Mouse (Mus musculus) liver, embryonic 13.5 days (tissue): ENCODE data around the gene Nme9. TPM values are rescaled to one million over a fixed set of nuclear protein-coding genes. Genes with fewer than 3 reads are reported as not detected.
A peak's percentile ranks its signal among the peaks of the same experiment; 100 is the strongest.

Experiments
- ATAC-seq: fragments of 200-750 bp; cut with Nextera tagmentation; 2 replicates; pipeline ENCODE4 v1.8.0; 2017; ENCODE audit warnings: low read depth, mild to moderate bottlenecking, moderate number of reproducible peaks, moderate library complexity
- DNase-seq: peaks from one replicate; pipeline ENCODE4 v3.0.0; 2022
- H3K27ac ChIP-seq: fragments of 300-500 bp; sonication (generic); 2 replicates; pipeline ENCODE4 v1.5.1; 2015; ENCODE audit warnings: moderate library complexity, mild to moderate bottlenecking, inconsistent platforms
- H3K27me3 ChIP-seq: fragments of 300-500 bp; sonication (generic); 2 replicates; pipeline ENCODE4 v1.6.1; 2015; ENCODE audit warnings: mild to moderate bottlenecking, inconsistent platforms
- H3K36me3 ChIP-seq: fragments of 300-500 bp; sonication (generic); 2 replicates; pipeline ENCODE4 v1.6.1; 2015; ENCODE audit warnings: mild to moderate bottlenecking, inconsistent platforms
- H3K4me1 ChIP-seq: fragments of 300-500 bp; sonication (generic); replicated peaks from 2 replicates; pipeline ENCODE4 v1.6.1; 2015; ENCODE audit warnings: inconsistent platforms
- H3K4me2 ChIP-seq: fragments of 300-500 bp; sonication (generic); 2 replicates; pipeline ENCODE4 v1.6.1; 2015; ENCODE audit warnings: inconsistent platforms, mild to moderate bottlenecking, moderate library complexity
- H3K4me3 ChIP-seq: fragments of 300-500 bp; sonication (generic); replicated peaks from 2 replicates; pipeline ENCODE4 v1.5.1; 2015; ENCODE audit warnings: mild to moderate bottlenecking, inconsistent platforms
- H3K9ac ChIP-seq: fragments of 300-500 bp; sonication (generic); 2 replicates; pipeline ENCODE4 v1.6.1; 2015; ENCODE audit warnings: mild to moderate bottlenecking, inconsistent platforms
- H3K9me3 ChIP-seq: fragments of 300-500 bp; sonication (generic); replicated peaks from 2 replicates; pipeline ENCODE4 v1.6.1; 2016; ENCODE audit warnings: inconsistent platforms
- WGBS: fragments of 180-500 bp; shearing (Covaris S2); methylation state at CpG from one replicate; pipeline ENCODE4 v1.1.7; 2015; ENCODE audit not compliant: insufficient replicate concordance; 5-methylcytosine and 5-hydroxymethylcytosine counted together
- polyA plus RNA-seq: library from polyadenylated mRNA; unstranded; fragments of >200 nt; fragmentation: Nextera tagmentation; extraction: Ambion mirVana; gene quantifications from 2 replicates; pipeline ENCODE4 v1.2.1, GENCODE M21; 2015

The Nme9 gene
- polyA plus RNA-seq, 1 experiment from 2014 or later, result not detected

DNA sequence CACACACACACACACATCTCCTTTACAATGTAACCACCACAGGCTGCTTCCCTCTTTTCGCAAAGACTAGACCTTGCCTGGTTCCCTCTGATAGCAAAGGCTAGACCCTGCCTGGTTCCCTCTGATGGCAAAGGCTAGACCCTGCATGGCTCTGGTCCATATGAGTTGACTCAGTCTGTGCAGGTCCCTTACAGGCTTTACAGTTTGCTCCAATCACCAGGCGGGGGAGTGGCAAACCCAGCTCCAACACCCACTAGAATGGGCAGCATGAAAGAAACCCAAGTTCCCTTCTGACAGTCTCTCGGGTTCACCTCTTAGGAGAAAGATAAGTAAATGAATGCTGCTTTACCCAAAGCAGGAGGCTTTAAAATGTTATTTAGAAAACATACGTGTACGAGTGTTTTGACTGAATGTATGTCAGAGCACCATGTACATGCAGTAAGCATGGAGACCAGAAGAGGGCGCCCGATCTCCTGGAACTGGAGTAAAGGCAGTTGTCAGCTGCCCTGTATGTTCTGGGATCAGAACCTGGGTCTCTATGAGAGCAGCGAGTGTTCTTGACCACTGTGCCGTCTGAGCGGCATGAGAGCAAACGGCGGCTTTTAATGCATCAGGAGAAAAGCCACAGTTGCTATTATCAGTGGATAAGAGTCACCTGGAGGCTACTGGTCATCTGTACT, 7.4 kb downstream of the Nme9 start:
- Histone ChIP-seq H3K27me3 (peaks cover 4% of the 10 kb centered on the region; the same call in 1 of the 2 replicates), H3K9me3 (no peaks in the 10 kb centered on the region), H3K4me2 (no peak overlapping the region), H3K4me3 (no peak overlapping the region), H3K36me3 (no peaks in the 10 kb centered on the region), H3K9ac (no peak overlapping the region), H3K27ac (no peak overlapping the region), H3K4me1 (no peaks in the 10 kb centered on the region)
- 23% methylated on average over 12 of the region's 12 CpGs for WGBS
- DNase-seq (peak; percentile 40), ATAC-seq (no peak)

DNA sequence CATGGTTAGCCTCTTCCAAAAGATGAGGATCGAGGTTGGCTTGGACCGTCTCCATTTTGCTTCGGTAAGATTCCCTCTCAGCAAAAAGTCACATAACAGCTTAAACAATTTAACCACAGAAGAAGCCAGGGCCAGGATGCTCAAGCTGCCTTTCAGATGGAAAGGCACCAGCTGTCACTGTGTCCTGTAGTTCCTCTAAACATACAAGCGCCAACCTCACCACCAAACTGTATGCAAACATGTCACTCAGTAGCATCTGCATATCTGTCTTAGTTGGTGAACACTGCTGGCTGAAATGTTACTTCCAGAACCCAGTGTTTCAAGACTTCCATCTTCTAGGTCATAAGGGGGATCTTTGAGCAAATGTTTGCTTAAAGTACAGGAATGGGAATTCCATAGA, 8.5 kb downstream of the Nme9 start:
- ATAC-seq (no peak), DNase-seq (no peak)
- Histone ChIP-seq H3K27me3 (peaks cover 4% of the 10 kb centered on the region; the same call in 1 of the 2 replicates), H3K9me3 (no peaks in the 10 kb centered on the region), H3K9ac (no peak overlapping the region), H3K4me1 (no peaks in the 10 kb centered on the region), H3K27ac (no peak overlapping the region), H3K36me3 (no peaks in the 10 kb centered on the region), H3K4me3 (no peak overlapping the region), H3K4me2 (no peak overlapping the region)
- 80% methylated on average over 4 of the region's 4 CpGs for WGBS

DNA sequence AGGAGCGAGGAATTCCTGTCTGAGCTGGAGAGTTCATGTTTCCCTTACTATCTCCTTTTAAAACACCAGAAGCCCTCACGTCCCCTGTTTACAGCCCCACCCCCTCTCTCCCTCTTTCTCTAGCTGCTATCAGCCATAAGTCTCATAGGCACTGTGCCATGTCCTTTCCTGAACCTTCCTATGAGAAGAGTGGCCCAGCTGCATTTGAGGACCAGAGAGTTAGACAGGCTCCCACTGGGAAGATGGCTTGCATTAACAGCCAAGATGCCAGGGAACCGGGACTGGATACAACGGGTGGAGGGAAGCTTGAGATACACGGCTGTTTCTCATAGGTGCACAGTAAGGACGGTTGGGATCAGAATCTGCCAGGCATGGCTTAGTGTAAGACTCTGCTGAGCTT, 13.6 kb downstream of the Nme9 start:
- no peak for ATAC-seq
- H3K4me1 ChIP-seq, result peaks cover 4% of the 10 kb centered on the region
- DNase-seq, result no peak
- no peak overlapping the region for H3K4me2 ChIP-seq
- H3K9ac ChIP-seq, result no peak overlapping the region
- H3K4me3 ChIP-seq, result no peak overlapping the region
- WGBS, result 62% methylated on average over 6 of the region's 6 CpGs
- H3K27me3 ChIP-seq, result no peaks in the 10 kb centered on the region
- H3K27ac ChIP-seq, result no peak overlapping the region
- H3K9me3 ChIP-seq, result no peaks in the 10 kb centered on the region
- no peaks in the 10 kb centered on the region for H3K36me3 ChIP-seq

DNA sequence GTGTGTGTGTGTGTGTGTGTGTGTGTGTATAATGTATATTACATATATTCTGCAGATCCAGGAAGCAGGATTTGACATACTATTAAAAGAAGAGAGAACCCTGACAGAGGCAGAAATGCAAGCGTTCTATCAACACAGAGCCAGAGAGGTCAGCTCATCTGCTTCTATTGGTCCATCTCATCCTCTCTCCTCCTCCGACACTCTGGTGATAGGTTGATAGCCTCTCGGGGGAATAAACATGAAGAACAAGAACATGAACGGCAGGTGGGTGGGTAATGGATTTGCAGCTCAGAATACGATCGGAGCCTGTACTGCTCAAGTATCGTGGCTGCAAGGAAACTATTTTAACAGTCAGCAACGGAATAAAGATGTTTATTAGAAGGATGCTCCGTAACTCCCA, 17.3 kb downstream of the Nme9 start:
- Histone ChIP-seq H3K27me3 (no peaks in the 10 kb centered on the region), H3K4me1 (peaks cover 22% of the 10 kb centered on the region), H3K36me3 (no peaks in the 10 kb centered on the region), H3K9ac (no peak overlapping the region), H3K9me3 (no peaks in the 10 kb centered on the region), H3K27ac (no peak overlapping the region), H3K4me3 (no peak overlapping the region), H3K4me2 (no peak overlapping the region)
- DNase-seq, result no peak
- 74% methylated on average over 9 of the region's 9 CpGs for WGBS
- ATAC-seq, result no peak

DNA sequence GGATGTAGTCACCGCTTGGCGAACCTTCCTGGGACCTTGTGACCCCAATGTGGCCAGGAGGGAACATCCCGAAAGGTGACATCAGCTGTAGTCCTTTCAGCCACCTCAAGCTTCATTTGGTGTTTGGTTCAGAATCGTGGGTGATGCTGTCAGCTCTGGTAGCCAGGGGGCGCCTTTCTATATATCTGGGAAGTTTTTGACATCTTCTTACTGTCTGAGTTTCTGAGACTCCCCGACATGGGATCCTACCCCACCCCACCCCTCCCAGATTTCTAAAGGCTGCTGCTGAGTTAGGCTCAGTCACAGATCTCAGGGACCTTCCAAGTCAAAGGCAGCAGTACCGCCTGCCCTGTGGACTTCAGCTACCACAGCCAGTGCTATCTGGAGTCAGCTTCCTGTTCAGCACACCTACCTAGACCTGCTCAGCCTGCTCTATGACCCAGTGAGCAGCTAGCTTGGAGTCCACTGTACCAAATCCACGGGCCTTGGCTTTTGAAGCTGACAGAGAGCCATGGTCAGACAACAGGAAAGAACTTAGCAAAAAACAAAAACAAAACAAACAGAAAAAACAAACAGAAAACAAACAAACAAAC, 18.5 kb downstream of the Nme9 start:
- Histone ChIP-seq H3K27ac (no peak overlapping the region), H3K4me2 (peak overlapping the region; percentile 59), H3K9me3 (no peaks in the 10 kb centered on the region), H3K36me3 (no peaks in the 10 kb centered on the region), H3K4me1 (peaks cover 22% of the 10 kb centered on the region), H3K27me3 (no peaks in the 10 kb centered on the region), H3K4me3 (peak overlapping the region; percentile 28; the same call in 1 of the 2 replicates), H3K9ac (0 out of 2 replicates have a peak overlapping the region, but pooled peaks have one; percentile 0)
- WGBS, result 35% methylated on average over 8 of the region's 8 CpGs
- ATAC-seq (0 out of 2 replicates have a peak, but pooled peaks have one; percentile 39), DNase-seq (no peak)

DNA sequence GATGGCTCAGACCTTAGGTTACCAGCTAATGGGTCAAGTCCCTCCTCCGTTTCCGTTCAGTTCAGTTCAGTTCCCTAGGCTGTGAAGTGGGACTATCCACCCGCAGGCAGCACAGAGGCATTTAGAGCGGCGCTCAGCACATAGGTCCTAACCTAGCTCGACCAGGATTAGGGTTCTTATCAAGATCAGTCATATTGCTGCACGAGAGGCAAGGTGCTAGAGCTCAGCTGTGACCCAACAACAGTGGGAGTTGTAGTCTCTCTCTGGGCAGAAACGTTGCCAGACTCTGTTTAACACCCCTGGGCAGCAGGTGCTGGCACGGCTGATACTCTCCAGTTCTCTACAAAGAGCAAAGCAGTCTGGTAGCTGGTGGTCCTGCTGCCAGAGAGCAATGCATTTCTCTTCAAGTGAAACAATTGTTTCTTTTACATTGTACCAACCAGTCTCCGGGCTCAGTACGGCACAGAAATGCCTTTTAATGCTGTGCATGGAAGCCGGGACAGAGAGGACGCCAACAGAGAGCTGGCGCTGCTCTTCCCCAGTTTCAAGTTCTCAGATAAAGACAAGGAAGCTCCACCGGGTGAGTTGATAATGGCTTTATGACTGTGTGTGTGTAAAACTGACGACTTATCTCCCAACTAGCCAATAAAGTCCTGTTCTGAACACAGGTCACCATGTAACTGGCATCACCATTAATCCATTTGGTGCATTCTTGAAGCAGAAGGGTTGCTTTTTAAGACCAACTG, 19.2 kb downstream of the Nme9 start:
- ATAC-seq (peak; percentile 81), DNase-seq (peak; percentile 17)
- Histone ChIP-seq H3K4me1 (peaks cover 22% of the 10 kb centered on the region), H3K9ac (0 out of 2 replicates have a peak overlapping the region, but pooled peaks have one; percentile 0), H3K36me3 (peaks cover 4% of the 10 kb centered on the region; the same call in 1 of the 2 replicates), H3K9me3 (no peaks in the 10 kb centered on the region), H3K4me3 (peak overlapping the region; percentile 28; the same call in 1 of the 2 replicates), H3K4me2 (peak overlapping the region; percentile 59), H3K27ac (no peak overlapping the region), H3K27me3 (no peaks in the 10 kb centered on the region)
- 28% methylated on average over 16 of the region's 16 CpGs for WGBS

DNA sequence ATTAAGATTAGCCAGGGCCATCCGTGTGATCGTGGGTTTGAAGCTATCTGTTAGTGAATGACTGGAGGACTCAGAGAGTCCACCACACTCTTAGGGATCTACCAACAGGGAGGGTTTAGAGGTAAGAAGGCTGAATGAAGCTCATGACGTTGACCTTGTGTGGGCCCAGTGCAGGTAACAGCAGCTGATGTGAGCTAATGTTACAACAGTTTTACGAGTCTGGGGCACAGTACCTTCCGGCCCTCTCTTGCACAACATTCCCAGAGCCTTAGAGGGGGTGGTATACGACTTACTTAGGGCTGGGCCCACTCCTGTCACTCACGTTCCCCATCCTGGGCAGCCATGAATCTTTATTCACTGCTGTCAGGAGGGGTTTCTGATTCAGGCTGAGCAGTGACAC, 20.1 kb downstream of the Nme9 start:
- H3K36me3 ChIP-seq, result peaks cover 5% of the 10 kb centered on the region; the same call in 1 of the 2 replicates
- DNase-seq (no peak), ATAC-seq (no peak)
- H3K27me3 ChIP-seq, result no peaks in the 10 kb centered on the region
- WGBS, result 57% methylated on average over 7 of the region's 7 CpGs
- no peak overlapping the region for H3K4me2 ChIP-seq
- no peaks in the 10 kb centered on the region for H3K9me3 ChIP-seq
- H3K27ac ChIP-seq, result no peak overlapping the region
- no peak overlapping the region for H3K4me3 ChIP-seq
- no peak overlapping the region for H3K9ac ChIP-seq
- H3K4me1 ChIP-seq, result peaks cover 22% of the 10 kb centered on the region

DNA sequence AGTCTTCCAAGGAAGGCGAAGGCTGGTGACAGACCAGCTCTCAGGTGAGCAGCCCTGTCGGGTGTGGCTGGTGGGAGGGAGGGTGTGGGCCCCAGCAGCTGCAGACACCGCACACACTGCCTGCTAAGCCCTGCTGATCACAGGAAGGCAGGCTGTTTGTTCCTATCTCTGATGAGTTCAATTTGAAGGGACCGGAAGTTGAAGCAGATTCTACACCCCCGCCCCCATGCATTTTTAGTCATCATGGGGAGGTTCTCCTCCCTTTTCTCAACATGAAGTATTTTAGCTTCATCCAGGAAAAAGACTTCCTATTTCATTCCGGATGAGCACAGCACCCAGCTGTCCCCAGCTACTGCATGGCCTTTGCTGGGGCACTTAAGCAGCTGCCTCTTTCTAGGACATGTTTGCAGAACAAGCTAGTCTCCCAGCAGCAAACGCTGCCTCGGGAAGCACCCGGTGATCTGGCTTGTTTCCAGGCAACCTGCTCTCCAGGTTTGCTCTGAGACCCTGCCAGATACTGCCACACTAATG, 28.0 kb downstream of the Nme9 start:
- no peak overlapping the region; the same call in 1 of the 2 replicates for H3K27ac ChIP-seq
- H3K4me1 ChIP-seq, result peaks cover 16% of the 10 kb centered on the region
- H3K9me3 ChIP-seq, result no peaks in the 10 kb centered on the region
- WGBS, result 44% methylated on average over 9 of the region's 9 CpGs
- ATAC-seq, result no peak
- peaks cover 29% of the 10 kb centered on the region for H3K36me3 ChIP-seq
- no peaks in the 10 kb centered on the region for H3K27me3 ChIP-seq
- H3K9ac ChIP-seq, result no peak overlapping the region
- no peak for DNase-seq
- H3K4me3 ChIP-seq, result no peak overlapping the region
- H3K4me2 ChIP-seq, result no peak overlapping the region

DNA sequence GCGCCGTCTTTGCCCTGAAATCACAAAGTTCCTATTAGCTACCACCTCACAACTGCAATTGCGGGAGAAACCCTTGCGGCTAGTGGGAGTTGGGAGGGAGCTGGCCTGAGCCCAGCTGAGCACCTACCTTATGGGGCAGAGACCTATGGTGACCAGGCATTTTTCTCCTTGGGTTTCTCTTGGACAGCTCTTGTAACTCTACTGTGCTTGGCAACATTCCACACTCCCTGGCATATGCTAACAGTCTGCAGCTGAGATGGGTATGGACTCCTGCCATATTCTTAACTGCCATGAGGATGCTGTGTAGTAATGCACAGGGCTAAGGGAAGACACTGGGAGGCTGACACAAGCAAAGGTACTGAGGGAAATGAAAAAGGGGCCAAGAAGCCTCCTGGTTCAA, 29.5 kb downstream of the Nme9 start:
- H3K4me3 ChIP-seq, result no peak overlapping the region
- peaks cover 26% of the 10 kb centered on the region for H3K36me3 ChIP-seq
- no peak for DNase-seq
- ATAC-seq, result no peak
- no peaks in the 10 kb centered on the region for H3K9me3 ChIP-seq
- no peak overlapping the region for H3K4me2 ChIP-seq
- H3K9ac ChIP-seq, result no peak overlapping the region
- WGBS, result 89% methylated on average over 4 of the region's 4 CpGs
- peaks cover 32% of the 10 kb centered on the region for H3K4me1 ChIP-seq
- H3K27me3 ChIP-seq, result no peaks in the 10 kb centered on the region
- no peak overlapping the region for H3K27ac ChIP-seq

DNA sequence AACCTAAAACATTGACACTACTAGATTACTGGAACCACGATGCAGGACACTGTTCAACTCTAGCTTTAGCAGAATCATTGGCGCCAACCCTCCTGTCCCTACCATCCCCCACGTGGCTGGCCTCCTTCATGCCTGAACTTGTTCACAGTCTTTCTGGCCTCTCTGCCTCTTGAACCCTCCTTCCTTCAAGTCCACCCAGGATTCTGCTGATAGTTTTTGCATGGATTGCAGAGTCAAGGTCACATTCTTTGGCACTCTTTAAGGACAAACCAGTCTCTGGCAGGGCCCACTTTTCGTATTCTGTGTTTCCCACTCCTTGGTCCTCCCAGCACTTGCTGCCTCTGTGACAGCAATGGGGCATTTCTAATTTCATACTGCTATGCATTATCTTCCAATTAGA, 31.9 kb downstream of the Nme9 start:
- Histone ChIP-seq H3K36me3 (peaks cover 48% of the 10 kb centered on the region), H3K4me2 (no peak overlapping the region), H3K9me3 (no peaks in the 10 kb centered on the region), H3K27me3 (no peaks in the 10 kb centered on the region), H3K4me3 (no peak overlapping the region), H3K27ac (no peak overlapping the region), H3K9ac (no peak overlapping the region), H3K4me1 (peaks cover 38% of the 10 kb centered on the region)
- DNase-seq (no peak), ATAC-seq (no peak)
- 85% methylated on average over 4 of the region's 4 CpGs for WGBS

DNA sequence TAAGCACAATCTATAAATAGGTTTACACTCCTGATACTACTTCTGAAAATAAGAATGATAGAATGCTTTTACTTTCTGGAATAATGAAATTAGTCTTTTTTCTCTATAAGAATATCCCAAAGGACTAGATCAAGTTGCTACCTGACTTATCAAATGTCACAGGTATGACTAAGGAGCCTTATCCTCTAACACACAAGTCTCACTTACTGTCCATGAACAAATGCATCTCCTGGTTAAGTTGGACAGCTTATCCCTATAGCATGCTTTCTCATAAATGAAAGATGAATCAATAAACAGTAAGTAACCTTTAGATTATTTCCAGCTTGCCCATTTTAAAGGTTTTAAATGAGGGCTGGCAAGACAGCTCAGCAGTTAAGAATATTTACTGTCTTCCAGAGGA, 33.4 kb downstream of the Nme9 start:
- Histone ChIP-seq H3K9me3 (no peaks in the 10 kb centered on the region), H3K9ac (no peak overlapping the region), H3K27ac (peak overlapping the region; percentile 61; the same call in 1 of the 2 replicates), H3K4me3 (no peak overlapping the region), H3K4me2 (peak overlapping the region; percentile 42), H3K27me3 (no peaks in the 10 kb centered on the region), H3K36me3 (peaks cover 59% of the 10 kb centered on the region), H3K4me1 (peaks cover 28% of the 10 kb centered on the region)
- no peak for DNase-seq
- peak; percentile 57; the same call in 1 of the 2 replicates for ATAC-seq
